Mouse (Mus musculus) heart, postnatal 0 days (tissue): ENCODE data around the gene Cks1b.

Source experiments
- CTCF ChIP-seq: IDR thresholded peaks from 2 replicates; pipeline ENCODE4 v1.5.1; 2016; ENCODE audit warnings: antibody characterized with exemption, control low read depth, low read depth
- EP300 ChIP-seq: IDR thresholded peaks from 2 replicates; pipeline ENCODE4 v1.6.1; 2016; ENCODE audit warnings: antibody characterized with exemption, low read depth

- TF ChIP-seq CTCF (no peak), EP300 (no peak)
Measured at GRCm38 (mm10) chr3:89435041-89435440, 16.9 kb upstream of the Cks1b start.
